Mouse (Mus musculus): ENCODE measurements around the gene Gpat3. TPM values are rescaled to one million over a fixed set of nuclear protein-coding genes. Genes with fewer than 3 reads are reported as not detected.
A peak's percentile ranks its signal among the peaks of the same experiment; 100 is the strongest.

Gpat3 gene
- polyA plus RNA-seq, 1 experiment: 1.1 TPM

GRCm38 (mm10) chr5:100861811-100862210, 16.3 kb downstream of the Gpat3 start:
- Histone ChIP-seq H3K79me3 (ENCODE audit: low read depth) (no peaks in the 10 kb centered on the region), H3K36me3 (ENCODE audit: control insufficient read depth, insufficient read depth) (no peaks in the 10 kb centered on the region), H3K4me3 (ENCODE audit: insufficient read depth, poor library complexity, severe bottlenecking) (no peak overlapping the region), H3ac (ENCODE audit: control insufficient read depth, insufficient read length, low read depth) (no peak overlapping the region), H3K79me2 (ENCODE audit: control insufficient read depth, insufficient read depth) (no peaks in the 10 kb centered on the region), H3K27me3 (ENCODE audit: control insufficient read depth, insufficient read depth, insufficient read length) (no peaks in the 10 kb centered on the region)
- no peak for TF ChIP-seq MAX (IDR thresholded peaks at IDR 0.05)
- peak; percentile 33 for TF ChIP-seq FOSL1 (IDR thresholded peaks at IDR 0.05; ENCODE audit: insufficient read depth, low read length, poor library complexity, severe bottlenecking)

GRCm38 (mm10) chr5:100863091-100863490, 17.6 kb downstream of the Gpat3 start:
- Histone ChIP-seq H3K79me2 (ENCODE audit: control insufficient read depth, insufficient read depth) (no peaks in the 10 kb centered on the region), H3ac (ENCODE audit: control insufficient read depth, insufficient read length, low read depth) (no peak overlapping the region), H3K36me3 (ENCODE audit: control insufficient read depth, insufficient read depth) (no peaks in the 10 kb centered on the region), H3K79me3 (ENCODE audit: low read depth) (no peaks in the 10 kb centered on the region), H3K4me3 (ENCODE audit: insufficient read depth, poor library complexity, severe bottlenecking) (no peak overlapping the region), H3K27me3 (ENCODE audit: control insufficient read depth, insufficient read depth, insufficient read length) (no peaks in the 10 kb centered on the region)
- TF ChIP-seq MAX (IDR thresholded peaks at IDR 0.05) (no peak), FOSL1 (IDR thresholded peaks at IDR 0.05; ENCODE audit: insufficient read depth, low read length, poor library complexity, severe bottlenecking) (no peak), MYOD1 (IDR thresholded peaks at IDR 0.05; ENCODE audit: control insufficient read depth, insufficient read length, low read depth) (no peak), CTCF (IDR thresholded peaks at IDR 0.05; ENCODE audit: control insufficient read depth, insufficient read depth, insufficient read length) (no peak), MYOG (IDR thresholded peaks at IDR 0.05; ENCODE audit: control insufficient read depth, extremely low read depth, insufficient read length) (no peak), USF1 (IDR thresholded peaks at IDR 0.05; ENCODE audit: low read depth) (no peak), CEBPB (IDR thresholded peaks at IDR 0.05; ENCODE audit: low read depth) (no peak)

- H3K36me3 ChIP-seq (ENCODE audit: control insufficient read depth, insufficient read depth): no peaks in the 10 kb centered on the region
Observed at GRCm38 (mm10) chr5:100864438-100864837, 18.9 kb downstream of the Gpat3 start.

GRCm38 (mm10) chr5:100866183-100866582, 20.7 kb downstream of the Gpat3 start:
- TF ChIP-seq MYOD1 (IDR thresholded peaks at IDR 0.05; ENCODE audit: control insufficient read depth, insufficient read length, low read depth): no peak
- TF ChIP-seq MYOG (IDR thresholded peaks at IDR 0.05; ENCODE audit: control insufficient read depth, extremely low read depth, insufficient read length): no peak
- TF ChIP-seq USF1 (IDR thresholded peaks at IDR 0.05; ENCODE audit: low read depth): no peak
- TF ChIP-seq FOSL1 (IDR thresholded peaks at IDR 0.05; ENCODE audit: insufficient read depth, low read length, poor library complexity, severe bottlenecking): no peak
- no peak for TF ChIP-seq CEBPB (IDR thresholded peaks at IDR 0.05; ENCODE audit: low read depth)
- TF ChIP-seq CTCF (IDR thresholded peaks at IDR 0.05; ENCODE audit: control insufficient read depth, insufficient read depth, insufficient read length): no peak
- no peak for TF ChIP-seq MAX (IDR thresholded peaks at IDR 0.05)
- H3ac ChIP-seq (ENCODE audit: control insufficient read depth, insufficient read length, low read depth): no peak overlapping the region

More at GRCm38 (mm10) chr5:100864438-100864837, 18.9 kb downstream of the Gpat3 start:
- no peaks in the 10 kb centered on the region for H3K27me3 ChIP-seq (ENCODE audit: control insufficient read depth, insufficient read depth, insufficient read length)
- no peak for TF ChIP-seq FOSL1 (IDR thresholded peaks at IDR 0.05; ENCODE audit: insufficient read depth, low read length, poor library complexity, severe bottlenecking)
- no peak for TF ChIP-seq CTCF (IDR thresholded peaks at IDR 0.05; ENCODE audit: control insufficient read depth, insufficient read depth, insufficient read length)
- no peak for TF ChIP-seq MYOD1 (IDR thresholded peaks at IDR 0.05; ENCODE audit: control insufficient read depth, insufficient read length, low read depth)
- TF ChIP-seq MAX (IDR thresholded peaks at IDR 0.05): no peak
- TF ChIP-seq CEBPB (IDR thresholded peaks at IDR 0.05; ENCODE audit: low read depth): no peak
- no peak for TF ChIP-seq USF1 (IDR thresholded peaks at IDR 0.05; ENCODE audit: low read depth)
- no peak for TF ChIP-seq MYOG (IDR thresholded peaks at IDR 0.05; ENCODE audit: control insufficient read depth, extremely low read depth, insufficient read length)
- no peak overlapping the region for H3K4me3 ChIP-seq (ENCODE audit: insufficient read depth, poor library complexity, severe bottlenecking)
- no peaks in the 10 kb centered on the region for H3K79me3 ChIP-seq (ENCODE audit: low read depth)
- H3ac ChIP-seq (ENCODE audit: control insufficient read depth, insufficient read length, low read depth): no peak overlapping the region
- H3K79me2 ChIP-seq (ENCODE audit: control insufficient read depth, insufficient read depth): no peaks in the 10 kb centered on the region

GRCm38 (mm10) chr5:100869197-100869895, 23.8 kb downstream of the Gpat3 start:
- no peaks in the 10 kb centered on the region for H3K79me2 ChIP-seq (ENCODE audit: control insufficient read depth, insufficient read depth)
- TF ChIP-seq MAX (IDR thresholded peaks at IDR 0.05): no peak
- TF ChIP-seq CTCF (IDR thresholded peaks at IDR 0.05; ENCODE audit: control insufficient read depth, insufficient read depth, insufficient read length): no peak
- TF ChIP-seq USF1 (IDR thresholded peaks at IDR 0.05; ENCODE audit: low read depth): no peak
- TF ChIP-seq FOSL1 (IDR thresholded peaks at IDR 0.05; ENCODE audit: insufficient read depth, low read length, poor library complexity, severe bottlenecking): no peak
- TF ChIP-seq MYOG (IDR thresholded peaks at IDR 0.05; ENCODE audit: control insufficient read depth, extremely low read depth, insufficient read length): no peak
- no peak for TF ChIP-seq CEBPB (IDR thresholded peaks at IDR 0.05; ENCODE audit: low read depth)
- TF ChIP-seq MYOD1 (IDR thresholded peaks at IDR 0.05; ENCODE audit: control insufficient read depth, insufficient read length, low read depth): no peak

More at GRCm38 (mm10) chr5:100866183-100866582, 20.7 kb downstream of the Gpat3 start:
- Histone ChIP-seq H3K27me3 (ENCODE audit: control insufficient read depth, insufficient read depth, insufficient read length) (no peaks in the 10 kb centered on the region), H3K79me3 (ENCODE audit: low read depth) (no peaks in the 10 kb centered on the region), H3K79me2 (ENCODE audit: control insufficient read depth, insufficient read depth) (no peaks in the 10 kb centered on the region), H3K4me3 (ENCODE audit: insufficient read depth, poor library complexity, severe bottlenecking) (no peak overlapping the region), H3K36me3 (ENCODE audit: control insufficient read depth, insufficient read depth) (no peaks in the 10 kb centered on the region)

GRCm38 (mm10) chr5:100871987-100872386, 26.5 kb downstream of the Gpat3 start:
- Histone ChIP-seq H3ac (ENCODE audit: control insufficient read depth, insufficient read length, low read depth) (no peak overlapping the region), H3K79me3 (ENCODE audit: low read depth) (no peaks in the 10 kb centered on the region), H3K4me3 (ENCODE audit: insufficient read depth, poor library complexity, severe bottlenecking) (no peak overlapping the region), H3K79me2 (ENCODE audit: control insufficient read depth, insufficient read depth) (no peaks in the 10 kb centered on the region), H3K27me3 (ENCODE audit: control insufficient read depth, insufficient read depth, insufficient read length) (no peaks in the 10 kb centered on the region), H3K36me3 (ENCODE audit: control insufficient read depth, insufficient read depth) (no peaks in the 10 kb centered on the region)
- no peak for TF ChIP-seq CTCF (IDR thresholded peaks at IDR 0.05; ENCODE audit: control insufficient read depth, insufficient read depth, insufficient read length)

More at GRCm38 (mm10) chr5:100869197-100869895, 23.8 kb downstream of the Gpat3 start:
- Histone ChIP-seq H3K4me3 (ENCODE audit: insufficient read depth, poor library complexity, severe bottlenecking) (no peak overlapping the region), H3K36me3 (ENCODE audit: control insufficient read depth, insufficient read depth) (no peaks in the 10 kb centered on the region), H3K27me3 (ENCODE audit: control insufficient read depth, insufficient read depth, insufficient read length) (no peaks in the 10 kb centered on the region), H3K79me3 (ENCODE audit: low read depth) (no peaks in the 10 kb centered on the region), H3ac (ENCODE audit: control insufficient read depth, insufficient read length, low read depth) (no peak overlapping the region)

Data from C2C12 (cell line).